Mouse (Mus musculus) hematopoietic stem cell, adult 5-6 weeks (primary cell): Measurements from ENCODE around the gene Ssty1. TPM values are rescaled to one million over a fixed set of nuclear protein-coding genes. Genes with fewer than 3 reads are reported as not detected.
"Not testable (repeated sequence)": the region's sequence is repeated elsewhere in the genome, so short reads cannot be mapped to it uniquely, and the experiment has no call there.

Experiments used
- ATAC-seq, 2 experiments: fragments of 125-278 bp in 1 of 2; replicated peaks in 1 of 2; 2 replicates each; pipeline ENCODE4 v1.8.0; 2016 to 2017; ENCODE audit warnings: inconsistent platforms in 2 of 2, mild to moderate bottlenecking in 2 of 2, moderate number of reproducible peaks in 2 of 2, low read depth in 1 of 2, moderate TSS enrichment in 1 of 2; ENCODE audit not compliant: low FRiP score in 2 of 2, poor library complexity in 2 of 2, severe bottlenecking in 2 of 2, insufficient read depth in 1 of 2, low TSS enrichment in 1 of 2
- total RNA-seq: library from RNA; stranded (forward); fragments of 172-1452, 232-1000 nt; gene quantifications from 2 replicates; pipeline ENCODE4 v1.2.3, GENCODE M21; 2017

Gene Ssty1
- not detected in 2 replicates for total RNA-seq

- ATAC-seq = not testable (repeated sequence)
Observed at GRCm38 (mm10) chrY:18088816-18089215, at the start of gene Ssty1. Gene Ssty1 (plus strand): TSS chrY:18089116.

GRCm38 (mm10) chrY:18061712-18062111, 27.2 kb upstream of the Ssty1 start, which contains the start of gene Gm21764:
Gene Gm21764 (minus strand): TSS chrY:18061812.
- not testable (repeated sequence) for ATAC-seq

Other genes with a start within 250 kb of the Ssty1 start
- gene Gm21904, start 242.8 kb upstream of the Ssty1 start, total RNA-seq = not detected in 2 replicates
- not detected in 2 replicates for gene Gm20772, start 214.4 kb upstream of the Ssty1 start, total RNA-seq
- gene Gm20831, start 214.4 kb upstream of the Ssty1 start, total RNA-seq = not detected in 2 replicates
- gene Srsy, start 151.8 kb upstream of the Ssty1 start, total RNA-seq = not detected in 2 replicates
- gene Gm21764, start 27.3 kb upstream of the Ssty1 start, total RNA-seq = not detected in 2 replicates